Mouse (Mus musculus) CH12.LX (cell line): ENCODE measurements around the gene Cbfa2t3. TPM values are rescaled to one million over a fixed set of nuclear protein-coding genes. Genes with fewer than 3 reads are reported as not detected.

Experiments used
- DNase-seq: peaks from one replicate; pipeline ENCODE4 v3.0.0-alpha.2; 2013; ENCODE audit errors: extremely low read depth
- H3K27ac ChIP-seq: 2 replicates; pipeline ENCODE4 v1.5.1; 2012; ENCODE audit warnings: low read depth, mild to moderate bottlenecking, control low read depth, moderate library complexity; ENCODE audit not compliant: insufficient read depth
- H3K27me3 ChIP-seq: replicated peaks from 2 replicates; pipeline ENCODE3; 2012; ENCODE audit warnings: inconsistent platforms
- H3K36me3 ChIP-seq, 2 experiments: replicated peaks in 1 of 2; 2 replicates each; pipeline versions ENCODE3 to v1.6.1; 2012; ENCODE audit warnings: inconsistent platforms in 1 of 2, low read length in 1 of 2, mild to moderate bottlenecking in 1 of 2, mixed read lengths in 1 of 2, moderate library complexity in 1 of 2; ENCODE audit not compliant: control insufficient read depth in 1 of 2, insufficient read depth in 1 of 2
- H3K4me1 ChIP-seq, 2 experiments: 2 replicates each; pipeline ENCODE4 v1.6.1; 2012; ENCODE audit warnings: inconsistent platforms in 1 of 2, moderate library complexity in 1 of 2; ENCODE audit not compliant: insufficient read depth in 2 of 2, control insufficient read depth in 1 of 2
- H3K4me2 ChIP-seq: 2 replicates; pipeline ENCODE4 v1.6.1; 2012; ENCODE audit warnings: low read depth, mild to moderate bottlenecking, control low read depth; ENCODE audit not compliant: poor library complexity, insufficient read depth, severe bottlenecking
- H3K4me3 ChIP-seq, 3 experiments: fragments of 150-350 bp in 1 of 3; sonication (generic) in 1 of 3; replicated peaks in 1 of 3; 2 replicates each; pipeline versions ENCODE3 to v1.5.1; 2011 to 2012; ENCODE audit warnings: low read depth in 2 of 3, low read length in 2 of 3, mild to moderate bottlenecking in 2 of 3, moderate library complexity in 2 of 3, control low read depth in 1 of 3, improper control_type of control experiment in 1 of 3, inconsistent platforms in 1 of 3, mixed read lengths in 1 of 3; ENCODE audit not compliant: poor library complexity in 1 of 3
- H3K79me2 ChIP-seq: replicated peaks from 2 replicates; pipeline ENCODE4 v1.6.1; 2012; ENCODE audit warnings: mild to moderate bottlenecking, moderate library complexity; ENCODE audit not compliant: control insufficient read depth, poor library complexity, insufficient read depth, severe bottlenecking; ENCODE audit errors: extremely low read depth
- H3K9ac ChIP-seq: 2 replicates; pipeline ENCODE4 v1.6.1; 2012; ENCODE audit warnings: low read depth, mild to moderate bottlenecking, control low read depth, moderate library complexity; ENCODE audit not compliant: insufficient read depth
- H3K9me3 ChIP-seq: replicated peaks from 2 replicates; pipeline ENCODE3; 2012; ENCODE audit warnings: low read length, inconsistent platforms, mixed read lengths
- CHD1 ChIP-seq: IDR thresholded peaks from 2 replicates; pipeline ENCODE4 v1.6.1; 2012; ENCODE audit warnings: low read depth, low read length, improper control_type of control experiment, inconsistent platforms
- CTCF ChIP-seq, 2 experiments: IDR thresholded peaks in 1 of 2; conservative IDR thresholded peaks in 1 of 2; 2 replicates each; pipeline ENCODE4 v1.5.1; 2011 to 2012; ENCODE audit warnings: low read depth in 2 of 2, low read length in 2 of 2, improper control_type of control experiment in 1 of 2, inconsistent platforms in 1 of 2, mild to moderate bottlenecking in 1 of 2, moderate library complexity in 1 of 2
- E2F4 ChIP-seq: IDR thresholded peaks from 2 replicates; pipeline ENCODE4 v1.6.1; 2011; ENCODE audit warnings: low read depth, low read length, improper control_type of control experiment; ENCODE audit not compliant: insufficient replicate concordance
- ELF1 ChIP-seq: IDR thresholded peaks from 2 replicates; pipeline ENCODE4 v1.6.1; 2014; ENCODE audit warnings: low read depth, mild to moderate bottlenecking, inconsistent platforms, low read length, improper control_type of control experiment
- JUN ChIP-seq: IDR thresholded peaks from 2 replicates; pipeline ENCODE4 v1.6.1; 2011; ENCODE audit warnings: low read depth, mild to moderate bottlenecking, low read length, improper control_type of control experiment, moderate library complexity; ENCODE audit not compliant: insufficient read depth
- KAT2A ChIP-seq: IDR thresholded peaks from 2 replicates; pipeline ENCODE4 v1.6.1; 2012; ENCODE audit warnings: low read length, improper control_type of control experiment, inconsistent platforms; ENCODE audit not compliant: insufficient replicate concordance
- MAX ChIP-seq: IDR thresholded peaks from 2 replicates; pipeline ENCODE4 v1.6.1; 2011; ENCODE audit warnings: low read length, improper control_type of control experiment
- MEF2A ChIP-seq: IDR thresholded peaks from 2 replicates; pipeline ENCODE4 v1.6.1; 2014; ENCODE audit warnings: low read depth, mild to moderate bottlenecking, inconsistent platforms, low read length, improper control_type of control experiment, borderline replicate concordance
- NRF1 ChIP-seq: IDR thresholded peaks from 2 replicates; pipeline ENCODE4 v1.6.1; 2014; ENCODE audit warnings: low read depth, mild to moderate bottlenecking, inconsistent platforms, low read length, improper control_type of control experiment, moderate library complexity
- POLR2A ChIP-seq: IDR thresholded peaks from 2 replicates; pipeline ENCODE4 v1.6.1; 2011; ENCODE audit warnings: low read depth, mild to moderate bottlenecking, improper control_type of control experiment, low read length
- POLR2AphosphoS2 ChIP-seq: IDR thresholded peaks from 2 replicates; pipeline ENCODE4 v1.6.1; 2011; ENCODE audit warnings: low read depth, low read length, improper control_type of control experiment
- RAD21 ChIP-seq: IDR thresholded peaks from 2 replicates; pipeline ENCODE4 v1.6.1; 2011; ENCODE audit warnings: low read depth, mild to moderate bottlenecking, low read length, improper control_type of control experiment, moderate library complexity
- SIN3A ChIP-seq: IDR thresholded peaks from 2 replicates; pipeline ENCODE4 v1.6.1; 2012; ENCODE audit warnings: low read length, improper control_type of control experiment, inconsistent platforms
- TBP ChIP-seq: conservative IDR thresholded peaks from 2 replicates; pipeline ENCODE4 v1.6.1; 2011; ENCODE audit warnings: low read depth, low read length, improper control_type of control experiment
- TCF12 ChIP-seq: IDR thresholded peaks from 2 replicates; pipeline ENCODE4 v1.6.1; 2014; ENCODE audit warnings: low read depth, mild to moderate bottlenecking, inconsistent platforms, low read length, improper control_type of control experiment
- UBTF ChIP-seq: IDR thresholded peaks from 2 replicates; pipeline ENCODE4 v1.6.1; 2012; ENCODE audit warnings: low read depth, mild to moderate bottlenecking, inconsistent platforms, low read length, improper control_type of control experiment, moderate library complexity
- ZC3H11A ChIP-seq: IDR thresholded peaks from 2 replicates; pipeline ENCODE4 v1.6.1; 2012; ENCODE audit warnings: low read depth, mild to moderate bottlenecking, inconsistent platforms, low read length, improper control_type of control experiment
- ZKSCAN1 ChIP-seq: IDR thresholded peaks from 2 replicates; pipeline ENCODE4 v1.6.1; 2012; ENCODE audit warnings: low read depth, inconsistent platforms, low read length, improper control_type of control experiment, borderline replicate concordance
- dilution Hi-C: fragments of 300-500 bp; cut with MboI; formaldehyde crosslinking; loops from 2 replicates; pipeline ENCODE4 v1.14.3; 2020; ENCODE audit warnings: low sequenced_read_pairs; ENCODE audit not compliant: extremely low pct_unique_long_range_greater_than_20kb, extremely low pct_ligation_motif_present
- in situ Hi-C: fragments of 300-500 bp; cut with MboI; formaldehyde crosslinking; loops from 3 replicates; pipeline ENCODE4 v1.14.3; 2019; ENCODE audit warnings: low sequenced_read_pairs, low pct_ligation_motif_present, low pct_unique_long_range_greater_than_20kb, mixed read lengths
- polyA plus RNA-seq: library from polyadenylated mRNA; unstranded; fragments of >175 nt; gene quantifications from 2 replicates; pipeline ENCODE4 v1.2.1, GENCODE M21; 2012; ENCODE audit warnings: low read depth; ENCODE audit not compliant: insufficient read length
- total RNA-seq, 2 experiments: library from RNA; depleted of rRNA; stranded (reverse); fragments of 300-350 nt in 1 of 2; fragments of >200 nt in 1 of 2; gene quantifications; 2 replicates each; pipeline ENCODE4 v1.2.3; 2012 to 2014

The Cbfa2t3 gene
- total and polyA plus RNA-seq, 3 experiments, result 0.47 to 22.6 (median 2.1) TPM

DNA sequence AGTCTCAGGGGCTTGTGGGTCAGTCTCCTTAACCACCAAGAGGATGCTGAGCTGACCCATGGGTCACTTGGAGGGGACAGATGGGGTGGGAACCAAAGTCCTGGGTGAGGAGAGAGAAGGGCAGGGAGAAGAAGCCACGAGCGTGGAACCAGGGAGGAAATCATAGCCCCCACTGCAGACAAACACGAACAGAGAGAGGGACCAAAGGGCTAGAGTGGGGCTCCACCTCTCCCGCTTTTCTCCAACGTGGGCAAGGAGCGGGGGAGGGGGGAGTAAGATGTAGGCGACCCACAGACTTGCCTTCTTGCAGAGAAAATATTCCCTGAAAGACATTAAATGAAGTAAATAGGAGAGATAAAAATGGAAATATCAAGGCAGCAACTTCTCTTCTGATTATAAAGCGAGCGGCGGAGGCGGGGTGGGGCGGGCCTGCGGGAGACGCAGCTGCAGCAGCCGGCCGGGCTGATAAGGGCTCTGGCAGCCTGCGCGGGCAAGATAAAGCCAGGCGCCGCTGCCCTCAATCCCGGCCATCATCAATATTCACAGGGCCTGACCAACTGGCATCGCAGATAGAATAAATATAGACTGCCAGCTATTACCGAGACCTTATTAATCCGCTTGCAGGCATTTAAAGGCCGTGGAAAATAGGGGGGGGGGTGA, 21.3 kb upstream of the Cbfa2t3 start:
- in situ Hi-C loops, result no loop called here
- H3K4me3 ChIP-seq, result no peak overlapping the region

DNA sequence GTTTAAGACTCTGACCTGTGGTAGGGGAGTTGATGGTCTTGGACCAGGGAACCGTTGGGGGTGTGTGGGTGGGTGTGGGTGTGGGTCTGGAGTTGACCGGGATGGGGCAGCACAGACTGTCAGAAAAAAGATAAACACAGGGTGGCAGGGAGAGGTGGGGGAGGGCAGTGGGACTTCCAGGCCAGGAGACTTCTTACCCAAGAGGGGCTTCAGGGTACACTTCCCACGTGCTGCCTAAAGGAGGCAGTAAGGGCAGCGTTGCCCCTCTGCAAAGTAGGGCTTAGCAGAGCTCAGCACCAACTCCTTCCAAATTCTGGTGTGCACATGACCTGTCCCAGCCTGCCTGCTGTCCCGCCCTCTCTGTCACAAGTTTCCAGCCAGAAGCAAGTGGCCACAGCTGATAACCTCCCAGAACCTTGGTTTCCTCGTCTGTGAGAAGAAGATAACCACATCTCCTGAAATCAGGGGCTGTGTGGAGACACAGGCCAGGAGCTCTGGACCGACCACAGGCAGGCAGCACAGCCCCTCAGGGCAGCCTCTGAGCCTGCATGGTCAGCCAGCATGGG, 20.7 kb upstream of the Cbfa2t3 start:
- Histone ChIP-seq H3K4me3 (no peak overlapping the region), H3K27me3 (peaks cover 10% of the 10 kb centered on the region), H3K9me3 (no peaks in the 10 kb centered on the region), H3K4me2 (no peak overlapping the region), H3K27ac (no peak overlapping the region), H3K79me2 (no peaks in the 10 kb centered on the region), H3K36me3 (no peaks in the 10 kb centered on the region), H3K9ac (no peak overlapping the region), H3K4me1 (peaks cover 22 to 44% of the 10 kb centered on the region in 2 experiments)
- in situ Hi-C loops (loop anchor here (5.0 kb wide), 2 partner anchors 38 to 78 kb away; no protein-coding TSS in a partner anchor), dilution Hi-C loops (no loop called here)
- TF ChIP-seq TBP (no peak), POLR2A (no peak), CTCF (conservative IDR thresholded peaks at IDR 0.05 in 1 of 2, IDR thresholded peaks at IDR 0.05 in 1 of 2; ENCODE audit: low read depth in 2 of 2, low read length in 2 of 2) (peak in 1 of 2 experiments; percentile 34; a peak in 2 of 4 replicates), KAT2A (no peak), JUN (no peak), RAD21 (peak; percentile 10)
- no peak for DNase-seq

More for the DNA sequence above, 21.3 kb upstream of the Cbfa2t3 start:
- no peaks in the 10 kb centered on the region for H3K9me3 ChIP-seq
- dilution Hi-C loops, result no loop called here
- no peak overlapping the region for H3K27ac ChIP-seq
- TF ChIP-seq MAX (no peak), ELF1 (no peak), NRF1 (no peak), ZC3H11A (no peak), CHD1 (no peak), POLR2A (no peak), UBTF (no peak), TBP (no peak), E2F4 (no peak), MEF2A (no peak), ZKSCAN1 (no peak), SIN3A (no peak), TCF12 (no peak), POLR2AphosphoS2 (no peak)
- no peak overlapping the region for H3K9ac ChIP-seq
- no peak overlapping the region for H3K4me2 ChIP-seq
- H3K36me3 ChIP-seq, result no peaks in the 10 kb centered on the region
- H3K79me2 ChIP-seq, result no peaks in the 10 kb centered on the region
- H3K27me3 ChIP-seq, result peaks cover 10% of the 10 kb centered on the region
- no peak for DNase-seq
- H3K4me1 ChIP-seq, result peaks cover 22 to 44% of the 10 kb centered on the region in 2 experiments
